Mouse (Mus musculus) urinary bladder, postnatal 10 days (tissue): ENCODE results near the gene Creb5.

Experiments used
- DNase-seq: peaks from one replicate; pipeline ENCODE4 v3.0.0; 2022; ENCODE audit warnings: low spot score

Gene Creb5

GRCm38 (mm10) chr6:53429891-53430290, 142.8 kb downstream of the Creb5 start:
- no peak for DNase-seq

- no peak for DNase-seq
Measured at GRCm38 (mm10) chr6:53445862-53446460, 158.9 kb downstream of the Creb5 start.

GRCm38 (mm10) chr6:53447479-53447878, 160.4 kb downstream of the Creb5 start:
- DNase-seq: no peak

- DNase-seq: no peak
Measured at GRCm38 (mm10) chr6:53448317-53448870, 161.3 kb downstream of the Creb5 start.

GRCm38 (mm10) chr6:53449437-53450173, 162.5 kb downstream of the Creb5 start:
- no peak for DNase-seq

GRCm38 (mm10) chr6:53450494-53450893, 163.4 kb downstream of the Creb5 start:
- no peak for DNase-seq

GRCm38 (mm10) chr6:53452240-53452639, 165.2 kb downstream of the Creb5 start:
- no peak for DNase-seq

- DNase-seq: no peak
Measured at GRCm38 (mm10) chr6:53455442-53455841, 168.4 kb downstream of the Creb5 start.

- DNase-seq: no peak
Measured at GRCm38 (mm10) chr6:53456111-53456510, 169.0 kb downstream of the Creb5 start.

GRCm38 (mm10) chr6:53459995-53460747, 173.1 kb downstream of the Creb5 start:
- DNase-seq: no peak

- no peak for DNase-seq
Measured at GRCm38 (mm10) chr6:53461056-53461455, 174.0 kb downstream of the Creb5 start.

GRCm38 (mm10) chr6:53461775-53462770, 175.0 kb downstream of the Creb5 start:
- DNase-seq: no peak

- DNase-seq: no peak
Measured at GRCm38 (mm10) chr6:53462802-53463201, 175.7 kb downstream of the Creb5 start.

- DNase-seq: no peak
Measured at GRCm38 (mm10) chr6:53463261-53463813, 176.3 kb downstream of the Creb5 start.

GRCm38 (mm10) chr6:53469204-53469603, 182.1 kb downstream of the Creb5 start:
- no peak for DNase-seq

GRCm38 (mm10) chr6:53469703-53470102, 182.6 kb downstream of the Creb5 start:
- no peak for DNase-seq

- no peak for DNase-seq
Measured at GRCm38 (mm10) chr6:53470559-53470958, 183.5 kb downstream of the Creb5 start.

GRCm38 (mm10) chr6:53470999-53471591, 184.0 kb downstream of the Creb5 start:
- DNase-seq: no peak

GRCm38 (mm10) chr6:53472751-53473150, 185.7 kb downstream of the Creb5 start:
- no peak for DNase-seq

GRCm38 (mm10) chr6:53477501-53477900, 190.4 kb downstream of the Creb5 start:
- no peak for DNase-seq

- no peak for DNase-seq
Measured at GRCm38 (mm10) chr6:53490917-53491316, 203.8 kb downstream of the Creb5 start.
